Mouse (Mus musculus) limb, embryonic 12.5 days (tissue): ENCODE results near the gene Camta1. TPM values are rescaled to one million over a fixed set of nuclear protein-coding genes. Genes with fewer than 3 reads are reported as not detected.

Experiments used
- polyA plus RNA-seq: library from polyadenylated mRNA; unstranded; fragments of >200 nt; fragmentation: Nextera tagmentation; extraction: Ambion mirVana; gene quantifications from 2 replicates; pipeline ENCODE4 v1.2.1, GENCODE M21; 2016

Camta1 gene
- polyA plus RNA-seq, 1 experiment from 2014 or later, result 106 TPM

Other genes with a start within 250 kb of the Camta1 start
- gene Dnajc11, start 71.8 kb upstream of the Camta1 start, polyA plus RNA-seq, result 86.9 and 93.3 TPM in 2 replicates
- gene Thap3, start 127.1 kb upstream of the Camta1 start, polyA plus RNA-seq, result 45.5 and 46.7 TPM in 2 replicates
- 41.8 and 43.6 TPM in 2 replicates for gene Phf13, start 134.4 kb upstream of the Camta1 start, polyA plus RNA-seq
- gene Klhl21, start 146.9 kb upstream of the Camta1 start, polyA plus RNA-seq, result 16.9 and 18.3 TPM in 2 replicates
- gene Zbtb48, start 165.8 kb upstream of the Camta1 start, polyA plus RNA-seq, result 25.6 and 30.5 TPM in 2 replicates
- 0.91 and 1.1 TPM in 2 replicates for gene Tas1r1, start 176.7 kb upstream of the Camta1 start, polyA plus RNA-seq
- gene Nol9, start 177.4 kb upstream of the Camta1 start, polyA plus RNA-seq, result 45.2 and 46.3 TPM in 2 replicates
- 17.4 and 17.7 TPM in 2 replicates for gene Plekhg5, start 210.6 kb upstream of the Camta1 start, polyA plus RNA-seq